Mouse (Mus musculus): ENCODE measurements around the gene Grem2. TPM values are rescaled to one million over a fixed set of nuclear protein-coding genes. Genes with fewer than 3 reads are reported as not detected.

Gene Grem2
- polyA plus RNA-seq, 1 experiment from 2014 or later, result 3.4 TPM

GRCm38 (mm10) chr1:174836861-174837260 is 84.8 kb downstream of the Grem2 start:
- WGBS, result 95% methylated on average over 23 of the region's 23 CpGs
- H3K9ac ChIP-seq (ENCODE audit: low read depth, low read length), result no peak overlapping the region
- H3K4me2 ChIP-seq (ENCODE audit: low read length), result no peak overlapping the region

GRCm38 (mm10) chr1:174826562-174826961 is 95.1 kb downstream of the Grem2 start:
- Histone ChIP-seq H3K4me1 (ENCODE audit: control insufficient read depth, insufficient read depth, low read depth, low read length) (no peaks in the 10 kb centered on the region), H3K9me3 (ENCODE audit: control insufficient read depth, low read length) (no peaks in the 10 kb centered on the region), H3K27ac (ENCODE audit: low read depth, low read length) (no peak overlapping the region), H3K27me3 (replicated peaks; ENCODE audit: control insufficient read depth, insufficient read depth, low read length) (no peaks in the 10 kb centered on the region), H3K36me3 (ENCODE audit: control insufficient read depth, insufficient read depth, low read length) (peaks cover 4% of the 10 kb centered on the region; the same call in 1 of the 2 replicates), H3K4me2 (ENCODE audit: low read length) (no peak overlapping the region), H3K4me3 (ENCODE audit: low read length) (no peak overlapping the region), H3K9ac (ENCODE audit: low read depth, low read length) (no peak overlapping the region)
- 54% methylated on average over 8 of the region's 8 CpGs for WGBS
- ATAC-seq, result no peak

More at GRCm38 (mm10) chr1:174836861-174837260, 84.8 kb downstream of the Grem2 start:
- no peaks in the 10 kb centered on the region for H3K27me3 ChIP-seq (replicated peaks; ENCODE audit: control insufficient read depth, insufficient read depth, low read length)
- H3K36me3 ChIP-seq (ENCODE audit: control insufficient read depth, insufficient read depth, low read length), result peaks cover 6% of the 10 kb centered on the region
- H3K4me3 ChIP-seq (ENCODE audit: low read length), result no peak overlapping the region
- no peaks in the 10 kb centered on the region for H3K4me1 ChIP-seq (ENCODE audit: control insufficient read depth, insufficient read depth, low read depth, low read length)
- 0 out of 2 replicates have a peak, but pooled peaks cover 2% of the 10 kb centered on the region for H3K9me3 ChIP-seq (ENCODE audit: control insufficient read depth, low read length)
- H3K27ac ChIP-seq (ENCODE audit: low read depth, low read length), result no peak overlapping the region
- no peak for ATAC-seq

GRCm38 (mm10) chr1:174811846-174812245 is 109.8 kb downstream of the Grem2 start:
- H3K9ac ChIP-seq (ENCODE audit: low read depth, low read length), result no peak overlapping the region
- ATAC-seq, result no peak
- no peak overlapping the region for H3K4me3 ChIP-seq (ENCODE audit: low read length)
- no peaks in the 10 kb centered on the region for H3K9me3 ChIP-seq (ENCODE audit: control insufficient read depth, low read length)
- 93% methylated on average over 4 of the region's 4 CpGs for WGBS
- no peaks in the 10 kb centered on the region for H3K27me3 ChIP-seq (replicated peaks; ENCODE audit: control insufficient read depth, insufficient read depth, low read length)
- H3K36me3 ChIP-seq (ENCODE audit: control insufficient read depth, insufficient read depth, low read length), result no peaks in the 10 kb centered on the region
- no peak overlapping the region for H3K27ac ChIP-seq (ENCODE audit: low read depth, low read length)
- no peak overlapping the region for H3K4me2 ChIP-seq (ENCODE audit: low read length)
- no peaks in the 10 kb centered on the region for H3K4me1 ChIP-seq (ENCODE audit: control insufficient read depth, insufficient read depth, low read depth, low read length)

- no peak for ATAC-seq
- H3K27me3 ChIP-seq (replicated peaks; ENCODE audit: control insufficient read depth, insufficient read depth, low read length), result no peaks in the 10 kb centered on the region
- WGBS, result 96% methylated on average over 2 of the region's 2 CpGs
- no peak overlapping the region for H3K9ac ChIP-seq (ENCODE audit: low read depth, low read length)
- H3K9me3 ChIP-seq (ENCODE audit: control insufficient read depth, low read length), result no peaks in the 10 kb centered on the region
- H3K36me3 ChIP-seq (ENCODE audit: control insufficient read depth, insufficient read depth, low read length), result peaks cover 3% of the 10 kb centered on the region; the same call in 1 of the 2 replicates
- H3K4me3 ChIP-seq (ENCODE audit: low read length), result no peak overlapping the region
- H3K4me1 ChIP-seq (ENCODE audit: control insufficient read depth, insufficient read depth, low read depth, low read length), result no peaks in the 10 kb centered on the region
- H3K27ac ChIP-seq (ENCODE audit: low read depth, low read length), result no peak overlapping the region
- H3K4me2 ChIP-seq (ENCODE audit: low read length), result no peak overlapping the region
These were observed 133.0 kb downstream of the Grem2 start for GRCm38 (mm10) chr1:174788617-174789016.
